ENCODE assay signal across 8 mouse cellular contexts in the genomic region with DNA sequence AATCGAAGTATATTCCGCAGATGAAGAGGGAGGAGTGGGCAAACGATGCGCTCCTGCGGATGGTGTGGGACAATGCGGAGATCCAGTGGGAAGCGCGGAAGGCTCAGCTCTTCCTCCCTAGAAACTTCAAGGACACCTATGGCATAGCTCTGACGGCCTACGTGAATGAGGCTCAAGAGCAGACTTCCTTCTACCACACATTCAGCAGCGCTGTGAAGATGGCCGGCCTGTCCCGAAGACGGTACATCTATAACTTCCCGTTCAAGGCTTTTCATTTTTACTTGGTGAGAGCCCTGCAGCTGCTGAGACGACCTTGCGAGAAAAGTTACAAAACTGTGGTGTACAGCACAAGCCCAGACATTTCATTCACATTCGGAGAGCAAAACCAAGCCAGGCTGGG. TPM values are rescaled to one million over a fixed set of nuclear protein-coding genes. Genes with fewer than 3 reads are reported as not detected.
DNase-seq lines count a peak whose midpoint lies in the region; ATAC-seq lines count a peak whose summit lies in the region.

No protein-coding gene starts in this region.

- H3K27ac ChIP-seq in liver, embryonic 16.5 days (ENCODE audit: low read length) = no peak overlapping the region

- DNase-seq in frontal cortex, postnatal 36 days (ENCODE audit: low spot score in 2 of 2) = no peak
- peak; percentile 23 for DNase-seq in CD4-positive, CD25-positive, alpha-beta regulatory T cell, adult 2 months (ENCODE audit: low read depth, low spot score)
- no peak for DNase-seq in retina, embryonic 14.5 days (ENCODE audit: low spot score)
- no peak for DNase-seq in layer of hippocampus, postnatal 14 days (ENCODE audit: low spot score in 2 of 2)
- no peak for DNase-seq in left cerebral cortex, postnatal 25 days (ENCODE audit: low spot score in 2 of 2)

- WGBS in liver, embryonic 16.5 days (ENCODE audit: insufficient replicate concordance) = 37% methylated on average over 18 of the region's 18 CpGs

- intact Hi-C loops in left cerebral cortex, postnatal 25 days (cut with DNase I) = no loop called here

- ATAC-seq in frontal cortex, adult (ENCODE audit: low TSS enrichment) = peak; percentile 27; the same call in 1 of the 2 replicates
- peak; percentile 42 for ATAC-seq in granulocyte monocyte progenitor cell, adult 5-6 weeks (replicated peaks; ENCODE audit: poor library complexity, severe bottlenecking)
- ATAC-seq in liver, embryonic 16.5 days (ENCODE audit: low read depth) = no peak

- peak overlapping the region; percentile 56 for H3K4me2 ChIP-seq in liver, embryonic 16.5 days (ENCODE audit: low read depth, low read length)

- peaks cover 25% of the 10 kb centered on the region for H3K27me3 ChIP-seq in liver, embryonic 16.5 days (ENCODE audit: control insufficient read depth, insufficient read depth, low read depth, low read length)

- H3K4me3 ChIP-seq in liver, embryonic 16.5 days (ENCODE audit: low read depth, low read length) = peak overlapping the region; percentile 42

- peaks cover 26% of the 10 kb centered on the region for H3K4me1 ChIP-seq in liver, embryonic 16.5 days (ENCODE audit: control insufficient read depth, low read depth, low read length)

- H3K36me3 ChIP-seq in liver, embryonic 16.5 days (ENCODE audit: control insufficient read depth, insufficient read depth) = no peaks in the 10 kb centered on the region

- H3K9ac ChIP-seq in liver, embryonic 16.5 days (ENCODE audit: low read depth, low read length) = no peak overlapping the region

- no peaks in the 10 kb centered on the region for H3K9me3 ChIP-seq in liver, embryonic 16.5 days (replicated peaks; ENCODE audit: control insufficient read depth, low read length)

RNA-seq across cellular contexts. Expression of a gene that starts 42.5 kb away (rescaled TPM):
- 45.1 and 73.9 TPM in 2 replicates for total RNA-seq in granulocyte monocyte progenitor cell, adult 5-6 weeks (2014; fragmentation: Nextera tagmentation)
- 82.6 and 103 TPM in 2 replicates for total RNA-seq in granulocyte monocyte progenitor cell, adult 5-6 weeks (2017)
- polyA plus RNA-seq in liver, embryonic 16.5 days (2015; fragmentation: Nextera tagmentation; extraction: Ambion mirVana) = 23.0 and 28.0 TPM in 2 replicates
- total RNA-seq in layer of hippocampus, postnatal 14 days (2021) = 10 to 100 TPM; 30.2 to 33.8 TPM
- total RNA-seq in left cerebral cortex, postnatal 25 days (2021) = 10 to 100 TPM; 26.4 to 28.7 TPM

RNA-seq across cellular contexts. Expression of a gene that starts 43.9 kb away (rescaled TPM):
- not detected in 2 replicates for total RNA-seq in granulocyte monocyte progenitor cell, adult 5-6 weeks (2014; fragmentation: Nextera tagmentation)
- total RNA-seq in granulocyte monocyte progenitor cell, adult 5-6 weeks (2017) = 4.6 and 18.8 TPM in 2 replicates
- polyA plus RNA-seq in liver, embryonic 16.5 days (2015; fragmentation: Nextera tagmentation; extraction: Ambion mirVana) = 3.5 and 3.8 TPM in 2 replicates
- total RNA-seq in layer of hippocampus, postnatal 14 days (2021) = not detected
- total RNA-seq in left cerebral cortex, postnatal 25 days (2021) = not detected
